Comparison of ENCODE assay signal across 16 mouse cellular contexts in genomic region chr14:21115318-21115717, GRCm38 (mm10).
A peak's percentile ranks its signal among the peaks of the same experiment; 100 is the strongest.
DNase-seq lines count a peak whose midpoint lies in the region; ATAC-seq and TF ChIP-seq lines count a peak whose summit lies in the region.
"Had no signal": no experiment of that assay in that cellular context is flagged by ENCODE, and none has a peak within 500 bp of the region (broad histone marks: within the 10 kb centered on the region; RNA-seq: fewer than 3 reads in every experiment).

No protein-coding gene starts in this region.

- H3K4me2 ChIP-seq in kidney, embryonic 15.5 days = no peak overlapping the region
- H3K4me2 ChIP-seq in liver, embryonic 16.5 days (ENCODE audit: low read depth, low read length) = no peak overlapping the region
- H3K4me2 ChIP-seq in hindbrain, embryonic 14.5 days (replicated peaks) = no peak overlapping the region
- H3K4me2 ChIP-seq: embryonic facial prominence, embryonic 15.5 days; heart, embryonic 11.5 days; limb, embryonic 15.5 days had no signal

- H3K4me3 ChIP-seq in kidney, embryonic 15.5 days (replicated peaks) = no peak overlapping the region
- peak overlapping the region; percentile 32; the same call in 1 of the 2 replicates for H3K4me3 ChIP-seq in testis, adult 2 months (ENCODE audit: control insufficient read depth, low read depth, low read length)
- H3K4me3 ChIP-seq in liver, embryonic 16.5 days (ENCODE audit: low read depth, low read length) = no peak overlapping the region
- H3K4me3 ChIP-seq in hindbrain, embryonic 14.5 days (replicated peaks; ENCODE audit: low read length) = no peak overlapping the region
- H3K4me3 ChIP-seq: embryonic facial prominence, embryonic 15.5 days; hindbrain, embryonic 10.5 days; limb, embryonic 15.5 days had no signal

- no peak overlapping the region for H3K27ac ChIP-seq in kidney, embryonic 15.5 days
- no peak overlapping the region for H3K27ac ChIP-seq in testis, adult 2 months (ENCODE audit: control insufficient read depth, insufficient read depth, low read depth, low read length)
- H3K27ac ChIP-seq in liver, embryonic 16.5 days (ENCODE audit: low read length) = peak overlapping the region; percentile 37
- no peak overlapping the region for H3K27ac ChIP-seq in hindbrain, embryonic 14.5 days
- H3K27ac ChIP-seq: embryonic facial prominence, embryonic 15.5 days; hindbrain, embryonic 10.5 days; hindbrain, postnatal 0 days; limb, embryonic 15.5 days had no signal

- H3K4me1 ChIP-seq in kidney, embryonic 15.5 days = no peaks in the 10 kb centered on the region
- H3K4me1 ChIP-seq in testis, adult 2 months (ENCODE audit: control insufficient read depth, insufficient read depth, low read length) = no peaks in the 10 kb centered on the region
- peaks cover 8% of the 10 kb centered on the region for H3K4me1 ChIP-seq in liver, embryonic 16.5 days (ENCODE audit: control insufficient read depth, low read depth, low read length)
- H3K4me1 ChIP-seq in hindbrain, embryonic 14.5 days (replicated peaks; ENCODE audit: control insufficient read depth, insufficient read depth, low read length) = no peaks in the 10 kb centered on the region
- H3K4me1 ChIP-seq: embryonic facial prominence, embryonic 15.5 days; hindbrain, embryonic 10.5 days had no signal

- peak; percentile 64 for DNase-seq in kidney, adult 9 months
- no peak for DNase-seq in testis, postnatal 10 days (ENCODE audit: low spot score)
- no peak for DNase-seq in hindbrain, embryonic 14.5 days (ENCODE audit: low spot score)
- DNase-seq in urinary bladder, postnatal 14 days (ENCODE audit: low spot score) = no peak
- DNase-seq: cerebellum, adult 9-11 months; gastrocnemius, postnatal 10 days; left cerebral cortex, postnatal 4 days had no signal

- no peak for ATAC-seq in kidney, embryonic 15.5 days (replicated peaks; ENCODE audit: low FRiP score)
- ATAC-seq in liver, embryonic 16.5 days (ENCODE audit: low read depth) = no peak
- ATAC-seq in hindbrain, embryonic 14.5 days (ENCODE audit: low FRiP score) = no peak
- ATAC-seq: forebrain, embryonic 14.5 days had no signal

- WGBS in kidney, embryonic 15.5 days = 40% methylated on average over 4 of the region's 4 CpGs
- 59% methylated on average over 4 of the region's 4 CpGs for WGBS in liver, embryonic 16.5 days (ENCODE audit: insufficient replicate concordance)
- 48% methylated on average over 4 of the region's 4 CpGs for WGBS in hindbrain, embryonic 14.5 days

- no peak for TF ChIP-seq POLR2A in testis, adult 2 months (IDR thresholded peaks at IDR 0.05; ENCODE audit: control insufficient read depth, low read depth, low read length)

- TF ChIP-seq CTCF in testis, adult 2 months (IDR thresholded peaks at IDR 0.05; ENCODE audit: control insufficient read depth, insufficient read depth, insufficient replicate concordance, low read depth, low read length) = no peak

- no peak overlapping the region for H3K9ac ChIP-seq in kidney, embryonic 15.5 days
- no peak overlapping the region for H3K9ac ChIP-seq in liver, embryonic 16.5 days (ENCODE audit: low read depth, low read length)
- H3K9ac ChIP-seq in hindbrain, embryonic 14.5 days = no peak overlapping the region
- H3K9ac ChIP-seq: embryonic facial prominence, embryonic 15.5 days; limb, embryonic 15.5 days had no signal

- no peaks in the 10 kb centered on the region for H3K36me3 ChIP-seq in kidney, embryonic 15.5 days
- no peaks in the 10 kb centered on the region for H3K36me3 ChIP-seq in testis, adult 2 months (ENCODE audit: control insufficient read depth, insufficient read depth, low read length)
- no peaks in the 10 kb centered on the region for H3K36me3 ChIP-seq in liver, embryonic 16.5 days (ENCODE audit: control insufficient read depth, insufficient read depth)
- no peaks in the 10 kb centered on the region for H3K36me3 ChIP-seq in hindbrain, embryonic 14.5 days (replicated peaks; ENCODE audit: control insufficient read depth, insufficient read depth)
- H3K36me3 ChIP-seq: embryonic facial prominence, embryonic 15.5 days; hindbrain, embryonic 10.5 days; limb, embryonic 15.5 days had no signal

- no peaks in the 10 kb centered on the region for H3K27me3 ChIP-seq in kidney, embryonic 15.5 days
- no peaks in the 10 kb centered on the region for H3K27me3 ChIP-seq in testis, adult 2 months (ENCODE audit: control insufficient read depth, insufficient read depth, low read length)
- H3K27me3 ChIP-seq in liver, embryonic 16.5 days (ENCODE audit: control insufficient read depth, insufficient read depth, low read depth, low read length) = no peaks in the 10 kb centered on the region
- H3K27me3 ChIP-seq in hindbrain, embryonic 14.5 days (ENCODE audit: control insufficient read depth, insufficient read depth, low read length) = no peaks in the 10 kb centered on the region
- H3K27me3 ChIP-seq: embryonic facial prominence, embryonic 15.5 days; limb, embryonic 15.5 days had no signal

- no peaks in the 10 kb centered on the region for H3K9me3 ChIP-seq in kidney, embryonic 15.5 days (replicated peaks)
- no peaks in the 10 kb centered on the region for H3K9me3 ChIP-seq in liver, embryonic 16.5 days (replicated peaks; ENCODE audit: control insufficient read depth, low read length)
- H3K9me3 ChIP-seq in hindbrain, embryonic 14.5 days (ENCODE audit: control insufficient read depth, low read length) = no peaks in the 10 kb centered on the region
- H3K9me3 ChIP-seq: embryonic facial prominence, embryonic 15.5 days; hindbrain, embryonic 10.5 days; limb, embryonic 15.5 days had no signal
